Mouse (Mus musculus): ENCODE measurements around the gene Slc41a2. TPM values are rescaled to one million over a fixed set of nuclear protein-coding genes. Genes with fewer than 3 reads are reported as not detected.
A peak's percentile ranks its signal among the peaks of the same experiment; 100 is the strongest.

Slc41a2 gene
- polyA plus RNA-seq, 1 experiment from 2014 or later, result 14.6 TPM

DNA sequence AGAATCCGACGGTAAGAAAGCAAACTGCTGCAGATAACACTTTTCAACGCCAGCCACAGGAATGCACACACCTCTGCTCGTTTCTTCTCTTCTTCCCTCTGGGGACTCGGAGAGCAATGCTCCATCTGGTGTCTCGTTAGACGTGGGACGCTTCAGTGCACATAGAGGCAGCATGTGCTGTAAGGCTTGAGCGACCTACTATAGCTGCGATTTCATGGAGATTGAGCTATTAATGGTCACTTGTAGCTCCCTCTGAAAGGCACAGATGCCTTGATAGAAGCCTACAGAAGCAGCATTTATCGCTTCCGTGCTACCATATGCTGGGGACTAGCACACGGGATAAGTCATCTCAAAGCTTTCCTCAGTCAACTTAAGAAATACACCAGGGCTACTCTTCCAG is 71.0 kb downstream of the Slc41a2 start:
- WGBS, result 30% methylated on average over 13 of the region's 13 CpGs
- peak; percentile 62; the same call in 1 of the 2 replicates for ATAC-seq (ENCODE audit: low FRiP score)
- no peaks in the 10 kb centered on the region for H3K36me3 ChIP-seq (replicated peaks; ENCODE audit: control insufficient read depth, insufficient read depth)
- no peaks in the 10 kb centered on the region for H3K27me3 ChIP-seq (ENCODE audit: control insufficient read depth, insufficient read depth, low read length)
- no peaks in the 10 kb centered on the region for H3K9me3 ChIP-seq (ENCODE audit: control insufficient read depth, low read length)
- no peak overlapping the region for H3K4me3 ChIP-seq (replicated peaks; ENCODE audit: low read length)
- no peak overlapping the region for H3K9ac ChIP-seq
- H3K4me2 ChIP-seq (replicated peaks), result peak overlapping the region; percentile 1; the same call in 1 of the 2 replicates
- H3K27ac ChIP-seq, result no peak overlapping the region
- H3K4me1 ChIP-seq (replicated peaks; ENCODE audit: control insufficient read depth, insufficient read depth, low read length), result 0 out of 2 replicates have a peak, but pooled peaks cover 7% of the 10 kb centered on the region
- DNase-seq (ENCODE audit: low spot score), result peak; percentile 70

DNA sequence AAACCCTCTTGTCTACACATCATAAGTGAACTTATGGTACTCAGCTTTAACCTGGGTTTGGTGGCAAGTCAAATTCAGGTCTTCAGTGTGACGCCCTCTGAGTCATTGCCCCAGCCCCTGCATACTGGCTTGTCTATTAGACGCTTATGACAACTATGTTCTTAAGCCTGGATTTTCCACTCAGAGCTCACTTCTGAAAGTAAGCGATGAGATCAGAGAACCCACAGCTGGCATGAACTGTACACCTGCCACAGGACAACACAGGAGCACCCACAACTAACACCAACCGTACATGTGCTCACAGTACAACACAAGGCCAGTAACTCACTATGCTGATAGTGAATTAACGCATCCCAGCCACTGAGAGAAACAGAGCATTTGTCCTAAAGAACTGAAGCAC is 71.4 kb downstream of the Slc41a2 start:
- no peak for DNase-seq (ENCODE audit: low spot score)
- no peak overlapping the region for H3K4me3 ChIP-seq (replicated peaks; ENCODE audit: low read length)
- no peak for ATAC-seq (ENCODE audit: low FRiP score)
- no peaks in the 10 kb centered on the region for H3K9me3 ChIP-seq (ENCODE audit: control insufficient read depth, low read length)
- WGBS, result 85% methylated on average over 5 of the region's 5 CpGs
- no peak overlapping the region for H3K9ac ChIP-seq
- no peak overlapping the region for H3K27ac ChIP-seq
- no peaks in the 10 kb centered on the region for H3K27me3 ChIP-seq (ENCODE audit: control insufficient read depth, insufficient read depth, low read length)
- no peaks in the 10 kb centered on the region for H3K36me3 ChIP-seq (replicated peaks; ENCODE audit: control insufficient read depth, insufficient read depth)
- H3K4me2 ChIP-seq (replicated peaks), result 0 out of 2 replicates have a peak overlapping the region, but pooled peaks have one; percentile 1
- 0 out of 2 replicates have a peak, but pooled peaks cover 7% of the 10 kb centered on the region for H3K4me1 ChIP-seq (replicated peaks; ENCODE audit: control insufficient read depth, insufficient read depth, low read length)

DNA sequence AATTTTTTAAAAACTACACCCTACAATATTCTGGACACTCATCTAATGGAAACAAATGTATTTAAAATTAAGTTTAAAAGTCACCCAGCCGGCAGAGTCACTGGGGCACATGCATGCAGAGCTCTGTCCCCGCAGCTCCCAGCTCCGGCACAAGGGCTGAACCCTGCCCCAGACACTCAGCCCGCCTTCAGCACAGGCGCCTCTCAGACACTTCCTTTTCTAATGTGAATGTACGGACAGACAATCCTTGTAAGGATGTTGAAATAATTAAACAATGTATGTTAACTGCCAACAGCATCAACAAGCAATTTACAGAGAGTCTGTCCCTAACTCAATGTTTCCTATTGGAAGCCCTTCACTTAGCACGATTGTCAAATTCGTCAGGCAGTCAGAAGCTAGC is 73.0 kb downstream of the Slc41a2 start:
- WGBS, result 61% methylated on average over 8 of the region's 8 CpGs
- no peak for DNase-seq (ENCODE audit: low spot score)
- no peak overlapping the region for H3K4me3 ChIP-seq (replicated peaks; ENCODE audit: low read length)

DNA sequence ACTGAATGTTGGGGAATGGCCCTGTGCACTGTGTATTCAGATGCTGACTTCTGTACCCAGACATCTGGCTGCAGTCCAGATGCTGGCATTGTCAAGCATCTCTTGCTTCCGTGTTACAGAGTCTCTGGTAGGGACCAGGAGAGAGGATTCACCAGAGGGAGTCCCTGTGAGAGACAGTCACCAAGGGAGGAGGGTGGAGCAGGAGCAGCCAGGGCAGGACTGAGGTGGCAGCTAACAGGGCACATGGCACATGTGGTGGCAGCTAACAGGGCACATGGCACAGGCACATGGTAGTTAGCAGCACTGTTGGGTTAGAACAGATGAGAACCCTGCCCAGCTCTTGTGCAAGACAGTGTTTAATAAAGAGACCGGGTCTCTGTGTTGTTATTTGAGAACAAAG is 73.6 kb downstream of the Slc41a2 start:
- no peaks in the 10 kb centered on the region for H3K27me3 ChIP-seq (ENCODE audit: control insufficient read depth, insufficient read depth, low read length)
- 0 out of 2 replicates have a peak, but pooled peaks cover 7% of the 10 kb centered on the region for H3K4me1 ChIP-seq (replicated peaks; ENCODE audit: control insufficient read depth, insufficient read depth, low read length)
- no peak overlapping the region for H3K4me3 ChIP-seq (replicated peaks; ENCODE audit: low read length)
- DNase-seq (ENCODE audit: low spot score) (no peak), ATAC-seq (ENCODE audit: low FRiP score) (no peak)
- H3K27ac ChIP-seq, result no peak overlapping the region
- no peak overlapping the region for H3K9ac ChIP-seq
- no peaks in the 10 kb centered on the region for H3K9me3 ChIP-seq (ENCODE audit: control insufficient read depth, low read length)
- no peak overlapping the region for H3K4me2 ChIP-seq (replicated peaks)
- H3K36me3 ChIP-seq (replicated peaks; ENCODE audit: control insufficient read depth, insufficient read depth), result no peaks in the 10 kb centered on the region
- WGBS, result 48% methylated on average over 2 of the region's 2 CpGs

More for the DNA sequence above, 73.0 kb downstream of the Slc41a2 start:
- Histone ChIP-seq H3K9ac (no peak overlapping the region), H3K4me1 (replicated peaks; ENCODE audit: control insufficient read depth, insufficient read depth, low read length) (0 out of 2 replicates have a peak, but pooled peaks cover 7% of the 10 kb centered on the region), H3K4me2 (replicated peaks) (no peak overlapping the region), H3K9me3 (ENCODE audit: control insufficient read depth, low read length) (no peaks in the 10 kb centered on the region), H3K27ac (no peak overlapping the region), H3K36me3 (replicated peaks; ENCODE audit: control insufficient read depth, insufficient read depth) (no peaks in the 10 kb centered on the region), H3K27me3 (ENCODE audit: control insufficient read depth, insufficient read depth, low read length) (no peaks in the 10 kb centered on the region)
- no peak for ATAC-seq (ENCODE audit: low FRiP score)

DNA sequence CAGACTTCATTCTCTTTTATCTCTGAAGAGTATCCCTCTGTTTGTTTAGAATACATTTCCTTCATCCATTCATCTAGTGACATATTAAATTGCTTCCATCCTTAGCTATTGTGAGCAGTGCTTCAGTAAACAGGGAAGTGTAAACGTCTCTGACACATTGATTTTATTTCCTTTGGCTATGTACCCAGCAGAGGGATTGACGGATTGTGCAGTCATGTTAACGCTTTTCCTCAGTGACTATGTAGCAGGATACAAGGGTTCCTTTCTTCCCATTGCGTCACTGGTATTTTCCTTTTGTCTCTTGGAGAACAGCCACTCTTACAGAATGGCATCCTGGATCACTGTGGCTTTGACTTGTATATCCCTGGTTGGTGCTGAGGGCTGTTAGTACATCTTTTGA is 76.4 kb downstream of the Slc41a2 start:
- DNase-seq (ENCODE audit: low spot score), result no peak
- 42% methylated on average over 4 of the region's 4 CpGs for WGBS
- H3K27ac ChIP-seq, result no peak overlapping the region
- no peaks in the 10 kb centered on the region for H3K36me3 ChIP-seq (replicated peaks; ENCODE audit: control insufficient read depth, insufficient read depth)
- H3K27me3 ChIP-seq (ENCODE audit: control insufficient read depth, insufficient read depth, low read length), result no peaks in the 10 kb centered on the region
- no peaks in the 10 kb centered on the region for H3K9me3 ChIP-seq (ENCODE audit: control insufficient read depth, low read length)
- no peak overlapping the region for H3K4me3 ChIP-seq (replicated peaks; ENCODE audit: low read length)
- 0 out of 2 replicates have a peak, but pooled peaks cover 5% of the 10 kb centered on the region for H3K4me1 ChIP-seq (replicated peaks; ENCODE audit: control insufficient read depth, insufficient read depth, low read length)
- ATAC-seq (ENCODE audit: low FRiP score), result no peak
- H3K9ac ChIP-seq, result no peak overlapping the region
- no peak overlapping the region for H3K4me2 ChIP-seq (replicated peaks)

- ATAC-seq (ENCODE audit: low FRiP score) (no peak), DNase-seq (ENCODE audit: low spot score) (no peak)
- Histone ChIP-seq H3K9me3 (ENCODE audit: control insufficient read depth, low read length) (no peaks in the 10 kb centered on the region), H3K4me2 (replicated peaks) (no peak overlapping the region), H3K4me3 (replicated peaks; ENCODE audit: low read length) (no peak overlapping the region), H3K9ac (no peak overlapping the region), H3K4me1 (replicated peaks; ENCODE audit: control insufficient read depth, insufficient read depth, low read length) (no peaks in the 10 kb centered on the region), H3K27me3 (ENCODE audit: control insufficient read depth, insufficient read depth, low read length) (no peaks in the 10 kb centered on the region), H3K36me3 (replicated peaks; ENCODE audit: control insufficient read depth, insufficient read depth) (no peaks in the 10 kb centered on the region), H3K27ac (no peak overlapping the region)
- 62% methylated on average over 8 of the region's 8 CpGs for WGBS
Measured at GRCm38 (mm10) chr10:83251377-83251776, 86.3 kb downstream of the Slc41a2 start.

DNA sequence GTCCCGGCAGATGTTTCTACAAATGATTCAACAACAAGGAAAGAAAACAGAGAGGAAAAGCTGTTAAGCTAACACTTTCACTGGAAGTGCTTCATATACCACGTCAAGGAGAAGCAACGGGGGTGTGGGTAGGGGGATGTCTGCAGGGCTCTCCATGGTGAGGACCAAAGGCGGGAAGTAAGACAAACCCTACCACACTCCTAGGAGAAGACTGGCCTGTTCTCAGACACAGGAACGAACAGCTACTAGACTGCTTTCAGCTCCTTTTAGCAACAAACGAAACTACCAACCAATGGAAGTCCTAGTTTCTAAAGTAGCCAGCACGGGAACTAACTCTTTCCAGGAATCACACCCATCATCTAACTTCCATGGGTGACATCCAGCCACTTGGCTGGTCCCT is 89.6 kb downstream of the Slc41a2 start:
- Histone ChIP-seq H3K9ac (no peak overlapping the region), H3K27me3 (ENCODE audit: control insufficient read depth, insufficient read depth, low read length) (no peaks in the 10 kb centered on the region), H3K4me2 (replicated peaks) (no peak overlapping the region), H3K4me3 (replicated peaks; ENCODE audit: low read length) (no peak overlapping the region), H3K4me1 (replicated peaks; ENCODE audit: control insufficient read depth, insufficient read depth, low read length) (peaks cover 7% of the 10 kb centered on the region; the same call in 1 of the 2 replicates), H3K9me3 (ENCODE audit: control insufficient read depth, low read length) (no peaks in the 10 kb centered on the region), H3K36me3 (replicated peaks; ENCODE audit: control insufficient read depth, insufficient read depth) (no peaks in the 10 kb centered on the region), H3K27ac (no peak overlapping the region)
- ATAC-seq (ENCODE audit: low FRiP score) (no peak), DNase-seq (ENCODE audit: low spot score) (no peak)
- 72% methylated on average over 7 of the region's 7 CpGs for WGBS

DNA sequence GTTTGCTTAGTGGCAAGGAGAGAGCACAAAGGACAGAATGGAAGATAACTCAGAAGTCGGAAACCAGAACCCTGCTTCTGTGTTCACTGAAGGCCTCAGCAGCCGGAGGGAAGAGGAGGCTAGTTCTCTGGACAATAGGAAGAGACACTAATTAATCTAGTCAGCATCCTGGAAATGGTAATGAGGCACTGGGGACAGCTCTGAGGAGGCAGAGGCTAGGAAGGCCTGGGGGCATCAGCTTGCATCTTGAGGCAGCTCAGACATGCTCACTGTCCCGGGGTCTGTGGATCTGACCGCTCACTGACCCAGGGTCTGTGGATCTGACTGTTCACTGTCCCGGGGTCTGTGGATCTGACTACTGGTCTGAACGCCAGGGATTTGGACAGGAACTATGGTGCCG is 92.0 kb downstream of the Slc41a2 start:
- no peak overlapping the region for H3K9ac ChIP-seq
- H3K4me2 ChIP-seq (replicated peaks), result no peak overlapping the region
- no peak overlapping the region for H3K4me3 ChIP-seq (replicated peaks; ENCODE audit: low read length)
- ATAC-seq (ENCODE audit: low FRiP score), result no peak
- no peak for DNase-seq (ENCODE audit: low spot score)
- peaks cover 14% of the 10 kb centered on the region for H3K4me1 ChIP-seq (replicated peaks; ENCODE audit: control insufficient read depth, insufficient read depth, low read length)
- H3K36me3 ChIP-seq (replicated peaks; ENCODE audit: control insufficient read depth, insufficient read depth), result no peaks in the 10 kb centered on the region
- no peaks in the 10 kb centered on the region; the same call in 1 of the 2 replicates for H3K27me3 ChIP-seq (ENCODE audit: control insufficient read depth, insufficient read depth, low read length)
- no peak overlapping the region for H3K27ac ChIP-seq
- 41% methylated on average over 7 of the region's 7 CpGs for WGBS
- no peaks in the 10 kb centered on the region for H3K9me3 ChIP-seq (ENCODE audit: control insufficient read depth, low read length)

DNA sequence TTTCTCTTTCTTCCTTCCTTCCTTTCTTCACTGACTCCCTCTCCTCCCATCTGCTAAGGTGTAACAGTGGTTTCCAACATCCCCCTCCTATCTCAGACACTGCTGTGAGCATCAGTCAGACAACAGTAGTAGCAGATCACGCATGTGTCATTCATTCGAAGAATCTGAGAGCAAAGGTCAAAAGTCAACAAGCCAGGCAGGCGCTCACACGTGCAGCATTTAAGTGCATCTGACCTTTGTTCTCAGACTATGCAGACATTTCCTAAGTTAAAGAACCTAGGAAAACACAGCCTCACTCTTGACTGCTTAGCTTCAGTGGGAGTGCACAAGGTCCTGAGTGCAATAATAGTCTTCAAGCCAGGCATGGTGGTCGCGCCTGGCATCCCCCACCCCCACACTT is 93.6 kb downstream of the Slc41a2 start:
- ATAC-seq (ENCODE audit: low FRiP score), result no peak
- Histone ChIP-seq H3K27ac (no peak overlapping the region), H3K27me3 (ENCODE audit: control insufficient read depth, insufficient read depth, low read length) (no peaks in the 10 kb centered on the region; the same call in 1 of the 2 replicates), H3K9ac (no peak overlapping the region), H3K4me2 (replicated peaks) (no peak overlapping the region), H3K4me3 (replicated peaks; ENCODE audit: low read length) (no peak overlapping the region), H3K4me1 (replicated peaks; ENCODE audit: control insufficient read depth, insufficient read depth, low read length) (peaks cover 14% of the 10 kb centered on the region), H3K36me3 (replicated peaks; ENCODE audit: control insufficient read depth, insufficient read depth) (no peaks in the 10 kb centered on the region), H3K9me3 (ENCODE audit: control insufficient read depth, low read length) (no peaks in the 10 kb centered on the region)
- DNase-seq (ENCODE audit: low spot score), result no peak
- WGBS, result 57% methylated on average over 6 of the region's 6 CpGs

Measured in hindbrain, embryonic 14.5 days (tissue).